Mouse (Mus musculus): ENCODE data around the gene Adgrd1. TPM values are rescaled to one million over a fixed set of nuclear protein-coding genes. Genes with fewer than 3 reads are reported as not detected.

The Adgrd1 gene
- polyA plus RNA-seq (2012; fragmentation: generic; extraction: Trizol): 0.48 TPM

DNA sequence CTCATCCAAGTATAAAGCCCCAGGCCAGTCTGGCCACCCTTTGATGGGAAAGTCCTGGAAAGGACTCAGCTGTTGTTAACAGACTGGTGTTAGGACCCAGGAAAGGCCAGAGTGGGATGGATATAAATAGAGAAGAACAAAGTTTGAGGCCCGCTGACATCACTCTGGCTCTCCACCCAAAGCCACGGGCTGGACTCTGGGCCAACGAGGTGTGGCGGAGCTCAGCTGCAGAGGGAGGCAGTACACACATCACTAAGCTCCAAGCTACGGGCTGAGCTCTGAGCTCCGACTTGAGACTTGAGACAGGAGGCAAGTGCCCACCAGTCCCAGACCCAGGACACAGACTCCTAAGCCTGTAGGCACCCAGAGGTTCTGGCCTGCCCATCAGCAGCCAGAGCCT lies at the start of gene Adgrd1:
Gene Adgrd1 (plus strand): TSS at position 240 of the 400 bp plus-strand sequence.
- TF ChIP-seq E2F4 (IDR thresholded peaks at IDR 0.05; ENCODE audit: insufficient read depth) (no peak), MAX (IDR thresholded peaks at IDR 0.05; ENCODE audit: low read depth) (no peak), SRF (IDR thresholded peaks at IDR 0.05; ENCODE audit: control insufficient read depth, insufficient read length, low read depth) (no peak), POLR2A (IDR thresholded peaks at IDR 0.05; ENCODE audit: insufficient read length, low read depth) (no peak), POLR2AphosphoS2 (IDR thresholded peaks at IDR 0.05; ENCODE audit: insufficient read length, low read depth) (no peak), MYOD1 (IDR thresholded peaks at IDR 0.05; ENCODE audit: control insufficient read depth in 1 of 3, insufficient read length in 2 of 3, low read depth in 2 of 3) (no peak), TCF3 (IDR thresholded peaks at IDR 0.05; ENCODE audit: insufficient read length, low read depth) (no peak), TCF12 (IDR thresholded peaks at IDR 0.05; ENCODE audit: insufficient read depth, poor library complexity, severe bottlenecking) (no peak), USF1 (IDR thresholded peaks at IDR 0.05; ENCODE audit: low read depth) (no peak), CEBPB (IDR thresholded peaks at IDR 0.05; ENCODE audit: insufficient read depth, poor library complexity, severe bottlenecking) (no peak)
- H3K4me2 ChIP-seq (ENCODE audit: low read depth): peak within 1 kb of the TSS; percentile 30
- no peaks in the 10 kb centered on the region for H3K79me2 ChIP-seq (ENCODE audit: control insufficient read depth, insufficient read depth)
- H3ac ChIP-seq (ENCODE audit: control insufficient read depth, insufficient read length): no peak within 1 kb of the TSS
- no peak within 1 kb of the TSS for H3K4me3 ChIP-seq
- no peaks in the 10 kb centered on the region for H3K36me3 ChIP-seq (ENCODE audit: control insufficient read depth, insufficient read depth)
- H3K27me3 ChIP-seq (ENCODE audit: control insufficient read depth, insufficient read depth, insufficient read length): peaks cover 70% of the 10 kb centered on the region

DNA sequence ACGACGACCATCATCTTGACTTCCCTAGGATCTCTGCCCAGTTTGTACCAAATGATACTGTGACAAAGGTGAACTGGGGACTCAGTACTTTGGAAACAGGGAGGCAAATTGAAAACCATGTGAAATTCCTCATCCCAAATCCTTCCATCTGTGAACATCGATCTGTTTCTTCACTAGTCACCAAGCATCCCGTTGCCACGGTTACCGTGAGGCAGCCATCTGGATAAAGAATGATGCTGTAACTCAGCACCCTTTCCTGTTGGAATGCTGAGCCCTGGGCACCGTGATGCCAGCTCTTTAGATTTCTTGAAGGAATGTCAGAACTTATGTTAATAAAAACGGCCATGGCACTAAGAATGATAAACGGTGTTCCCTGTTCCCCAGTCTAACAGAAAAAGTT lies 47.2 kb upstream of the Adgrd1 start:
- TF ChIP-seq TCF3 (IDR thresholded peaks at IDR 0.05; ENCODE audit: insufficient read length, low read depth) (no peak), USF1 (IDR thresholded peaks at IDR 0.05; ENCODE audit: low read depth) (no peak), CEBPB (IDR thresholded peaks at IDR 0.05; ENCODE audit: insufficient read depth, poor library complexity, severe bottlenecking) (no peak), MYOG (IDR thresholded peaks at IDR 0.05; ENCODE audit: control insufficient read depth in 1 of 3, insufficient read depth in 1 of 3, insufficient read length in 2 of 3, low read depth in 2 of 3) (no peak), E2F4 (IDR thresholded peaks at IDR 0.05; ENCODE audit: insufficient read depth) (no peak), SRF (IDR thresholded peaks at IDR 0.05; ENCODE audit: control insufficient read depth, insufficient read length, low read depth) (no peak), MAX (IDR thresholded peaks at IDR 0.05; ENCODE audit: low read depth) (no peak)
- Histone ChIP-seq H3ac (ENCODE audit: control insufficient read depth, insufficient read length) (no peak overlapping the region), H3K4me2 (ENCODE audit: low read depth) (no peak overlapping the region), H3K4me3 (no peak overlapping the region), H3K27me3 (ENCODE audit: control insufficient read depth, insufficient read depth, insufficient read length) (peaks cover 36% of the 10 kb centered on the region), H3K36me3 (ENCODE audit: control insufficient read depth, insufficient read depth) (no peaks in the 10 kb centered on the region), H3K79me2 (ENCODE audit: control insufficient read depth, insufficient read depth) (no peaks in the 10 kb centered on the region)

DNA sequence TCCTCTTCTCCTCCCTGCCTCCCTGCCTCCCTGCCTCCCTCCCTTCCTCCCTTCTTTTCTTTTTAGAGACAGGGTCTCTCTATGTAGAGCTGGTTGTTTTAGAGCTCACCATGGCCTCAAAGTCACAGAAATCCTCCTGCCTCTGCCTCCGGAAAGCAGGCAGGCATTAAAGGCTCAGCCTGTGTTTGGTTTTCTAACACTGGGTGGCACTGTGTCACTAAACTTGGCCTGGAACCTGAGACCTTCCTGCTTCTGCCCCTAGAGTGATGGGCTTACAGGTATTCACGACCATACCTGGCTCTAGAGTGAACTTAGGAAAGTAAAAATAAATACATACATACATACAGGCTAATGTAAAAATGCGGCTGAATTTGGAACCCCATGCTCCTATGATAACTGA lies 44.6 kb upstream of the Adgrd1 start:
- no peak overlapping the region for H3ac ChIP-seq (ENCODE audit: control insufficient read depth, insufficient read length)

DNA sequence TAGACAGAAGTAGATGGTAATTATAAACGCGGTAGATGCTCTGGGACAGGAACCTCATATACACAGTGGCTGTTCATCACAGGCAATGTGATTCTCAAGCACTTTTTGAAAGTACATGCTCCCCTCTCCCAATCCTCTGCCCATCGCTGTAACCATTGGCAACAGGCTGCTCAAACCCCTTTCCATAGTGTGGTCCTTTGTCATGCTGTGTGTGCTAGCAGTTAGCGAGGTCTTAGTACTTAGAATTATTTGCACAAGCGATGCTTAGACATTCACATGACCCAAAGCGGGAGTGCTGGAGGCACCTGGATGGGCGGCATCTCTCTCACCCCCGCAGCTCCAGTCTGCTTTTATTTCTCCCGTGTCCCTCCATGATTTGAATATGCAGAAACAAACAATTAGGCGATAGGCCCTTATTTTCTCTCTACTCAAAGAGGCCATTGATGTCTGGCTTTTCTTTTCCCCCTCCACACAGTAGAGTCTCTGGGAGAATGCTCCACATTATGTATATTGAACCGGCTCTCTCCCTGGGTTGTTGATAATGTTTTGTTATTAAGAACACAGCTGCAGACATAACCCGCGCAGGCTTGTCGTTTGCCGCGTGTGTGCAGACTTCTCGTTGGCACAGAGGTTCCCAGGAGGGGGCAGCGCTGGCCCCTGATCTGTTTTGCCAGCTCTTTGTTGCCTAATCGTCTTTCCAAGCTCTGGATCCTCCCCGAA lies 43.8 kb upstream of the Adgrd1 start:
- Histone ChIP-seq H3K79me2 (ENCODE audit: control insufficient read depth, insufficient read depth) (no peaks in the 10 kb centered on the region), H3K36me3 (ENCODE audit: control insufficient read depth, insufficient read depth) (no peaks in the 10 kb centered on the region), H3K4me3 (no peak overlapping the region), H3K27me3 (ENCODE audit: control insufficient read depth, insufficient read depth, insufficient read length) (peaks cover 42% of the 10 kb centered on the region), H3K4me2 (ENCODE audit: low read depth) (no peak overlapping the region), H3ac (ENCODE audit: control insufficient read depth, insufficient read length) (no peak overlapping the region)
- no peak for TF ChIP-seq E2F4 (IDR thresholded peaks at IDR 0.05; ENCODE audit: insufficient read depth)
- no peak for TF ChIP-seq MAX (IDR thresholded peaks at IDR 0.05; ENCODE audit: low read depth)
- TF ChIP-seq MYOD1 (IDR thresholded peaks at IDR 0.05; ENCODE audit: control insufficient read depth in 1 of 3, insufficient read length in 2 of 3, low read depth in 2 of 3): no peak
- TF ChIP-seq TCF3 (IDR thresholded peaks at IDR 0.05; ENCODE audit: insufficient read length, low read depth): no peak
- TF ChIP-seq POLR2AphosphoS2 (IDR thresholded peaks at IDR 0.05; ENCODE audit: insufficient read length, low read depth): no peak
- TF ChIP-seq USF1 (IDR thresholded peaks at IDR 0.05; ENCODE audit: low read depth): no peak
- TF ChIP-seq REST (IDR thresholded peaks at IDR 0.05; ENCODE audit: insufficient read depth, insufficient read length): no peak
- TF ChIP-seq MYOG (IDR thresholded peaks at IDR 0.05; ENCODE audit: control insufficient read depth in 1 of 3, insufficient read depth in 1 of 3, insufficient read length in 2 of 3, low read depth in 2 of 3): no peak
- TF ChIP-seq POLR2A (IDR thresholded peaks at IDR 0.05; ENCODE audit: insufficient read length, low read depth): no peak
- TF ChIP-seq SRF (IDR thresholded peaks at IDR 0.05; ENCODE audit: control insufficient read depth, insufficient read length, low read depth): no peak
- TF ChIP-seq TCF12 (IDR thresholded peaks at IDR 0.05; ENCODE audit: insufficient read depth, poor library complexity, severe bottlenecking): no peak
- TF ChIP-seq CEBPB (IDR thresholded peaks at IDR 0.05; ENCODE audit: insufficient read depth, poor library complexity, severe bottlenecking): no peak

More for the DNA sequence above, 44.6 kb upstream of the Adgrd1 start:
- H3K79me2 ChIP-seq (ENCODE audit: control insufficient read depth, insufficient read depth): no peaks in the 10 kb centered on the region
- no peaks in the 10 kb centered on the region for H3K36me3 ChIP-seq (ENCODE audit: control insufficient read depth, insufficient read depth)
- TF ChIP-seq CEBPB (IDR thresholded peaks at IDR 0.05; ENCODE audit: insufficient read depth, poor library complexity, severe bottlenecking) (no peak), MAX (IDR thresholded peaks at IDR 0.05; ENCODE audit: low read depth) (no peak), REST (IDR thresholded peaks at IDR 0.05; ENCODE audit: insufficient read depth, insufficient read length) (no peak)
- peaks cover 44% of the 10 kb centered on the region for H3K27me3 ChIP-seq (ENCODE audit: control insufficient read depth, insufficient read depth, insufficient read length)
- H3K4me2 ChIP-seq (ENCODE audit: low read depth): no peak overlapping the region
- H3K4me3 ChIP-seq: no peak overlapping the region

DNA sequence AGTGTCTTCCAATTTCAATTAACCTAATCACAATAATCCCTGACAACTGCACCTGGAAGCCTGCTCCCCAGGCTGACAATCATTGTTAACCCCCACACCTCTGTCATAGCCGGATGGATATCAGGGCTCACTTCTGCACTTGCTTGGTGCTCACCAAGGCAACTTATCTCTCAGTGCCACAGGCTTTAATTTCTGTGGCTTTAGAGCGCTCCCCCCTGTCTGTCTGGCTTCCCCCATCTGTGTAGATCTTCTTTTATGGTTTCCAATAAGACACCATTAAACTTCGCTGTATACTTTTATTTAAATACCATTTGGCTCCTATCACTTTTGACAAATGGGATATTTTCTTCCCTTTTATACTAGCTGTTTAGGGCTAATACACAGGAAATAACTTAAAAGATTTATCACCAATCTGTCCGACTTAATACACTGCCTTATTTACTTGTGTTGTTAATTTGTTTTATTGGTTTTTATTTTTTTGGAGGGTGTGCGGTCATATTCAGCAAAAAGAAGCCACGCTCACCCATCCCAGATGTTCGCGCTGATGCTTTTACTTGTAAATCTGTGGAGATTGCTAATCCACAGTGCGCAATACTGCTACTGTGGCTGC lies 41.8 kb upstream of the Adgrd1 start:
- H3K36me3 ChIP-seq (ENCODE audit: control insufficient read depth, insufficient read depth): no peaks in the 10 kb centered on the region
- TF ChIP-seq MYOG (IDR thresholded peaks at IDR 0.05; ENCODE audit: control insufficient read depth in 1 of 3, insufficient read depth in 1 of 3, insufficient read length in 2 of 3, low read depth in 2 of 3) (no peak), POLR2A (IDR thresholded peaks at IDR 0.05; ENCODE audit: insufficient read length, low read depth) (no peak), CEBPB (IDR thresholded peaks at IDR 0.05; ENCODE audit: insufficient read depth, poor library complexity, severe bottlenecking) (no peak), TCF12 (IDR thresholded peaks at IDR 0.05; ENCODE audit: insufficient read depth, poor library complexity, severe bottlenecking) (no peak), USF1 (IDR thresholded peaks at IDR 0.05; ENCODE audit: low read depth) (no peak)

More for the DNA sequence above, 41.8 kb upstream of the Adgrd1 start:
- no peak overlapping the region for H3K4me2 ChIP-seq (ENCODE audit: low read depth)
- peaks cover 46% of the 10 kb centered on the region for H3K27me3 ChIP-seq (ENCODE audit: control insufficient read depth, insufficient read depth, insufficient read length)
- H3ac ChIP-seq (ENCODE audit: control insufficient read depth, insufficient read length): no peak overlapping the region
- no peak overlapping the region for H3K4me3 ChIP-seq
- H3K79me2 ChIP-seq (ENCODE audit: control insufficient read depth, insufficient read depth): no peaks in the 10 kb centered on the region
